Mouse (Mus musculus) limb, embryonic 15.5 days (tissue): ENCODE results near the gene Stat4. TPM values are rescaled to one million over a fixed set of nuclear protein-coding genes. Genes with fewer than 3 reads are reported as not detected.

ENCODE experiments used
- ATAC-seq: fragments of 200-750 bp; cut with Nextera tagmentation; 2 replicates; pipeline ENCODE4 v1.8.0; 2017; ENCODE audit warnings: low read depth, moderate TSS enrichment; ENCODE audit not compliant: insufficient number of reproducible peaks, low FRiP score, low TSS enrichment
- H3K27ac ChIP-seq: fragments of 300-500 bp; sonication (generic); 2 replicates; pipeline ENCODE4 v1.5.1; 2015; ENCODE audit warnings: moderate library complexity, mild to moderate bottlenecking, inconsistent platforms
- H3K27me3 ChIP-seq: fragments of 300-500 bp; sonication (generic); 2 replicates; pipeline ENCODE4 v1.6.1; 2015; ENCODE audit warnings: inconsistent platforms
- H3K36me3 ChIP-seq: fragments of 300-500 bp; sonication (generic); 2 replicates; pipeline ENCODE4 v1.6.1; 2015; ENCODE audit warnings: inconsistent platforms
- H3K4me1 ChIP-seq: fragments of 300-500 bp; sonication (generic); 2 replicates; pipeline ENCODE4 v1.6.1; 2015; ENCODE audit warnings: inconsistent platforms
- H3K4me2 ChIP-seq: fragments of 300-500 bp; sonication (generic); 2 replicates; pipeline ENCODE4 v1.6.1; 2015; ENCODE audit warnings: mild to moderate bottlenecking, inconsistent platforms
- H3K4me3 ChIP-seq: fragments of 300-500 bp; sonication (generic); 2 replicates; pipeline ENCODE4 v1.5.1; 2015; ENCODE audit warnings: mild to moderate bottlenecking, inconsistent platforms
- H3K9ac ChIP-seq: fragments of 300-500 bp; sonication (generic); 2 replicates; pipeline ENCODE4 v1.6.1; 2015; ENCODE audit warnings: inconsistent platforms
- H3K9me3 ChIP-seq: fragments of 300-500 bp; sonication (generic); 2 replicates; pipeline ENCODE4 v1.6.1; 2016; ENCODE audit warnings: inconsistent platforms
- WGBS: fragments of 180-500 bp; shearing (Covaris S2); methylation state at CpG from one replicate; pipeline ENCODE4 v1.1.7; 2015; 5-methylcytosine and 5-hydroxymethylcytosine counted together
- polyA plus RNA-seq: library from polyadenylated mRNA; unstranded; fragments of >200 nt; fragmentation: Nextera tagmentation; extraction: Ambion mirVana; gene quantifications from 2 replicates; pipeline ENCODE4 v1.2.1, GENCODE M21; 2015

Gene Stat4
- polyA plus RNA-seq: 0.77 and 0.81 TPM in 2 replicates

DNA sequence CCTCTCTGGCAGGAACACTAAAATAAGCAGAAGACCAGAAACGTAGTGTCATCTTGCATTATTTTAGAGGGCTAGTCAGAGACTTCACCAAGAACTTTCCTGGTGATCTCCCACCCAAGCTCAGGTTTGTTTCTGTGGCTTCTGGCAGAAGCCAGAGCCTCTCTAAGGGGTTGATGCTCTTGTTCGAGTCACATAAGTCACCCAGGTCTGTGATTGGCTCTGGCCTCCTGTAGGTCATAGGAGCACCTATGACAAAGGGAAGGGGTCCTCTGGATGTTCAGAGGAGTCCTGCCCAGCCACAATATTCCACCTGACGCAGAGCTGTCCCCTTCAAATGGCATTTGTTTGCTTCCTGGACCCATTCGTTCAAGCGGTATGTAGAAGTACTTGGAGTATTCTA is at the start of gene Stat4:
TSS of gene Stat4 (plus strand) at position 301 of the 400 bp plus-strand sequence.
- no peak for ATAC-seq
- no peak within 1 kb of the TSS for H3K4me2 ChIP-seq
- H3K27me3 ChIP-seq: no peaks in the 10 kb centered on the region
- no peak within 1 kb of the TSS for H3K27ac ChIP-seq
- no peak within 1 kb of the TSS for H3K9ac ChIP-seq
- H3K4me1 ChIP-seq: no peaks in the 10 kb centered on the region
- no peaks in the 10 kb centered on the region for H3K36me3 ChIP-seq
- WGBS: 89% methylated on average over 5 of the region's 5 CpGs
- no peaks in the 10 kb centered on the region for H3K9me3 ChIP-seq
- no peak within 1 kb of the TSS for H3K4me3 ChIP-seq

DNA sequence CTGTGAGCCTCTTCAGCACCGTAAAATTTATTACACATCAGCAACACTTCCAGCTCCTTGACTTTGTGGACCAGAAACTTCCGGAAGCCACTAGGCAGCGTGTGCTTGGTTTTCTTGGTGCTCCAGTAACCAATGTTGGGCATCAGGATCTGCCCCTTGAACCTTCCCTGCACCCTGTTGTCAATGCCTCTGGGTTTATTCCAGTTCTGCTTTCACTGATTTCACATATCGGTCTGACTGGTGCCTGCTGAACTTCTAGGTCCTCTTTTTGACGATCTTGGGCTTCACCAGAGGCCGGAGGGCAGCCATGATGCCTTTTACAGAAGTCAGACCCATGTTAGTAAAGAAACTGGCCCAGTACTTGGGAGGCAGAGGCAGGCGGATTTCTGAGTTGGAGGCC is 48.6 kb upstream of the Stat4 start:
- Histone ChIP-seq H3K9ac (no peak overlapping the region), H3K4me3 (no peak overlapping the region), H3K36me3 (no peaks in the 10 kb centered on the region), H3K27me3 (no peaks in the 10 kb centered on the region), H3K4me1 (no peaks in the 10 kb centered on the region), H3K9me3 (no peaks in the 10 kb centered on the region), H3K27ac (no peak overlapping the region), H3K4me2 (no peak overlapping the region)
- ATAC-seq: no peak
- 88% methylated on average over 7 of the region's 7 CpGs for whole genome bisulfite sequencing

DNA sequence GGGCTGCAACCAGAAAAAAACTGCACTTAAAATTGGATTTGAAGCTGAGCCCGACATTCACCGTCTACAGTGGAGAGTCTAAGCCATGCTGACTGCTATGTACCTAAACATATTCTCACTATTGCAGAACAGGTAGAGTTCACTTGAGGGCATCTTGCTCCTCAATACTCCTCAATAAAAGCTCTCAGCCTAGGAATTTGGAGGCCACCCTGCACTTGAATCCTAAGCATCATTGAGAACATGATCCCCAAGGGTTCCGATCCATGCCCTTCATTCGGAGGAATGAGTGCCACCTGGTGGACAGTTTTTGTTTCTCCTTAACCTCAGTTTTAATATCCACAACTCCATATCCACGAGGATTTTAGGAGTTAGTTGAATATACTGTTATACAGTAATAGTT is 42.2 kb upstream of the Stat4 start:
- no peak for ATAC-seq
- H3K36me3 ChIP-seq: no peaks in the 10 kb centered on the region
- H3K27ac ChIP-seq: no peak overlapping the region
- WGBS: 39% methylated on average over 5 of the region's 5 CpGs
- no peak overlapping the region for H3K9ac ChIP-seq
- no peak overlapping the region for H3K4me3 ChIP-seq
- no peaks in the 10 kb centered on the region for H3K4me1 ChIP-seq
- H3K9me3 ChIP-seq: no peaks in the 10 kb centered on the region
- no peaks in the 10 kb centered on the region for H3K27me3 ChIP-seq
- no peak overlapping the region for H3K4me2 ChIP-seq

DNA sequence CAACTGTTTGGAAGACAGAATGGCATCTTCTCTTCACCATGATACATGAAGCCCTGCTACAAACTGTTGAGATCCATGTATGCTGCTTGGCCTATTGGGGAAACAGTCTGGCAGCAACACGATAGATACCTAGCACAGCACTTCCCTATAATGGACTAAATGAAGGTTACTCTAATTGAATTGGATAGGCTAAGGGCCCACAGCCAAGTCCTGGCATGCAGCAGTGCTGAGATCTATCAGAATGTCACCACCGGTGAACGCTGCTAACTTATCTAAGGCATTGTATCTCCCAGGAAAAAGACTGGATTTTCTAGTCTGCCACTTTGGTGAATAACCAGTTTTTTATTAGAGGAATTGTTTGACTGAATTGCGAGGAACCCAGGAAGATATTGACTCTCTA is 39.8 kb upstream of the Stat4 start:
- Histone ChIP-seq H3K27me3 (no peaks in the 10 kb centered on the region), H3K36me3 (no peaks in the 10 kb centered on the region), H3K27ac (no peak overlapping the region), H3K9ac (no peak overlapping the region), H3K4me3 (no peak overlapping the region), H3K4me1 (no peaks in the 10 kb centered on the region), H3K9me3 (no peaks in the 10 kb centered on the region), H3K4me2 (no peak overlapping the region)
- ATAC-seq: no peak
- 66% methylated on average over 4 of the region's 4 CpGs for WGBS

DNA sequence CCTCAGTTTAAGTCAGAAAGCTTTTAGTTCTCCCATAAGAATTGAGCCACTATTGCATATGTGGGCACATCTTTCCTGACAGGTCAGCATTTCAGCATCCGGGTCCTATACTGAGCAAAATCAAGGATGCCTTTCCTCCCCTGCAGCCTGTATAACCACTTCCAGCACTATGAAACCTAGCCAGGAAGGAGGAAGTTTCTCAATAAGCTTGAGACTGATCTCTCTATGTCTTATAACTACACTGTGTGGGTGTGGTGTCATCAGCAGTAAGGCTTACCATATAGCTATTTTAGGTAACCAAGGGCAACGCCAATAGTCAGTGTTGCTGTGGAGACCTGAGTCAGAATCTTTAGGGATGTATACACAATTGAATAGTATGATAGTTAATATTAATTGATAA is 22.3 kb upstream of the Stat4 start:
- ATAC-seq: no peak
- Histone ChIP-seq H3K4me1 (0 out of 2 replicates have a peak, but pooled peaks cover 3% of the 10 kb centered on the region), H3K4me2 (no peak overlapping the region), H3K9ac (no peak overlapping the region), H3K27me3 (no peaks in the 10 kb centered on the region), H3K9me3 (no peaks in the 10 kb centered on the region), H3K36me3 (no peaks in the 10 kb centered on the region), H3K27ac (no peak overlapping the region), H3K4me3 (no peak overlapping the region)
- WGBS: 86% methylated on average over 2 of the region's 2 CpGs

DNA sequence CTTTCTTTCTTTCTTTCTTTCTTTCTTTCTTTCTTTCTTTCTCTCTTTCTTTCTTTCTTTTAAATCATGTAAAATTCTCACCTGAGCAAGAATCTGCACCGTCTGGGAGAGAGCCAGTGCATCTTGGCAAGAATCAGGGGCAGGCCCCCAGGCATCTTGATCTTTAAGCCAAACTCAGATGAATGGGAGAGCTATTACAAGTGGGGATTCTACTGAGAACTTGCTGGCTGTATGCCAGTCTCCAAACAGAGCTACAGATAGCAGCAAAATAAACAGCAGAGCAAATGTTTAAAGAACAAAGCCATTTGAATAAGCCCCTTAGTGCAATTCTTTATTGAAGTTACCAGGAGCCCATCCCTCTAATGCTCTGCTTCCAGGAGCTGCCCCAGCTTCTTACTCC is 18.0 kb upstream of the Stat4 start:
- Histone ChIP-seq H3K4me3 (no peak overlapping the region), H3K27ac (no peak overlapping the region), H3K4me1 (0 out of 2 replicates have a peak, but pooled peaks cover 3% of the 10 kb centered on the region), H3K9me3 (no peaks in the 10 kb centered on the region), H3K9ac (no peak overlapping the region), H3K4me2 (no peak overlapping the region), H3K36me3 (no peaks in the 10 kb centered on the region), H3K27me3 (no peaks in the 10 kb centered on the region)
- WGBS: 14% methylated on average over 1 of the region's 1 CpGs
- ATAC-seq: no peak

DNA sequence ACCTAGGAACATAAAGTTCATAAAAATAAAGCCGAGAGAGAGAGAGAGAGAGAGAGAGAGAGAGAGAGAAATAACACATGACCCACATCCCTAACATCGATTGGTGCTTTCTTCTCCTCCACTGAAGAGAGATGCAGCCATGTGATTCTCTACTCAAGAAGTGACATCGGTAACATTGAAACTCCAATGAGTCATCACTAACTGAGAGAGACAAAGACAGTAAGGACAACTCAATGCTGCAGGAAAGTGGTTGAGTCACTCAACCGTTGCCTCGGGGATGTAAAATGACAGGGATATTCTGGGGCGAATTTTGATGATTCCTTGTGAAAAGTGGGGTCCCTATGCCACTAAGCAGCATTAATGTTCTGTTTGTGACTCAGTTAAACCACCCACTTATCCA is 16.8 kb upstream of the Stat4 start:
- Histone ChIP-seq H3K4me3 (no peak overlapping the region), H3K36me3 (no peaks in the 10 kb centered on the region), H3K9me3 (no peaks in the 10 kb centered on the region), H3K27ac (no peak overlapping the region), H3K4me2 (no peak overlapping the region), H3K4me1 (0 out of 2 replicates have a peak, but pooled peaks cover 3% of the 10 kb centered on the region), H3K27me3 (no peaks in the 10 kb centered on the region), H3K9ac (no peak overlapping the region)
- ATAC-seq: no peak
- WGBS: 79% methylated on average over 6 of the region's 6 CpGs

DNA sequence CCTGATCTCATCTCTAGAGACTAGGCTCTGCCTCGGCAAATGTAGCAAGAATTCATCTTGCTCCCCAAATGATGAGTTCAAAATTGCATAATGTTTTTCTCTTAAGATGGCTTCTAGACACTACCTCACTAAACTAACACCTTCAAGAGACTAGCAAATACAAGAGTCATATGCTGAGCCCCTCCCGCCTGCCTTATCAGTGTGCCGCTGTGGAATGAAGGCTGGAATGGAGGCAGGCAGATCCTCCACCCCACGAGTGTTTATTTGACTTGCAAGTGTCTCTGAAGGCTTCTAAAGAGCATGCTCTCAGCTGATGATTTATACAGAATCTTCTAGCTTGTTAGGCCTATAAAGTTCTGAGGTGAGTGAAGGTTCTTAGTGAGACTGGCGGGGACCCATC is 11.4 kb upstream of the Stat4 start:
- H3K27ac ChIP-seq: no peak overlapping the region
- no peaks in the 10 kb centered on the region for H3K27me3 ChIP-seq
- no peaks in the 10 kb centered on the region for H3K9me3 ChIP-seq
- H3K9ac ChIP-seq: no peak overlapping the region
- no peaks in the 10 kb centered on the region for H3K4me1 ChIP-seq
- no peak overlapping the region for H3K4me2 ChIP-seq
- H3K4me3 ChIP-seq: no peak overlapping the region
- WGBS: 75% methylated on average over 5 of the region's 5 CpGs
- no peaks in the 10 kb centered on the region for H3K36me3 ChIP-seq
- no peak for ATAC-seq

DNA sequence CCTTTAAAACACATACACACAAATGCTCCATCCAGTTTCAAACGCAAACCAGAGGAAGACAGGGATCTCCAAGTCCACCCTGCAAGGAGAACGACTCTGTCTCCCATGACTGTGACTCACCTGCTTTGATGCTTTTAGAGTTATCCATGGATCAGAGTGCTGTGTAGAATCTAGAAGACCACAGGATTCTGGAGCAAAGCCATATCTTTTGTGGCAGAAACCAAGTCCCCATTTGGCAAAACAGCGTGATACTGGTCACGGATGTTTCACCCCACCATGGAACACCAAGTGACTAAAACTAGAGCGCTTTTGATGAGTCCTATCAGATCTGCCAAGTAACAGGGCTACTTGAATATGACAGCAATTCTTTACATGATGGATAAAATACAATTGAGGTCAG is 7.9 kb upstream of the Stat4 start:
- Histone ChIP-seq H3K36me3 (no peaks in the 10 kb centered on the region), H3K27me3 (no peaks in the 10 kb centered on the region), H3K9me3 (no peaks in the 10 kb centered on the region), H3K4me2 (no peak overlapping the region), H3K4me3 (no peak overlapping the region), H3K9ac (no peak overlapping the region), H3K4me1 (no peaks in the 10 kb centered on the region), H3K27ac (no peak overlapping the region)
- ATAC-seq: no peak
- WGBS: 93% methylated on average over 5 of the region's 5 CpGs

DNA sequence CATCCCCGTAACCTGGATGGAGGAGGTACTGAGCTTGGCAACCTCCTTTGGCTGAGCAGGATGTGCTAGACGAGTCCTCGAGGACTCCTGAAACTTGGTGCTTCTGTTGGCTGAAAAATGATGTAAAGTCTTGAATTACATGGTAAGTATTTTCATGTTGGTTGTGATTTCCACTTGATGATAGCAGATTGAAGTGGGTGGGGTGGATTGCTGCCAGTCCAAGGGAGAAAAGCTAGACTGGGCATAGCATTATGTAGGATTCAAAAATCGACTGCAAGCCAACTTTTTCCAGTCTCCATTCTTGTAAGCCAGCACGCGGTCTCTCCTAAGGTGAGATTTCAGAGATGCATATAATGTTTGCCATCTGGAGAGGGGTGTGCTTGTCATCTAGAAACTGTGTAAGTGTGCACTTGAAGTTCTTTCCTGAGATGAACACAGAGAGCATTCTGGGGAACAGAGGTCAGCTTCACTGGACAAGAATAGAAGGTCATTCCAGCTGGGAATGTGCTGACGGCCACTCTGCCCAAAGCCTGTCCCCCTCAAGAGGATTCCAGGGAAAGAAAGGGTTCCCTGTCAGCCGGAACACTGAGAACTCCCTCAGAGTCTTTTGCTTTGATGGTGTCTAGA is 5.1 kb downstream of the Stat4 start:
- Histone ChIP-seq H3K27me3 (no peaks in the 10 kb centered on the region), H3K36me3 (no peaks in the 10 kb centered on the region), H3K27ac (no peak overlapping the region), H3K9ac (no peak overlapping the region), H3K4me1 (peaks cover 10% of the 10 kb centered on the region), H3K4me2 (no peak overlapping the region), H3K9me3 (no peaks in the 10 kb centered on the region), H3K4me3 (no peak overlapping the region)
- WGBS: 66% methylated on average over 8 of the region's 8 CpGs
- ATAC-seq: no peak

DNA sequence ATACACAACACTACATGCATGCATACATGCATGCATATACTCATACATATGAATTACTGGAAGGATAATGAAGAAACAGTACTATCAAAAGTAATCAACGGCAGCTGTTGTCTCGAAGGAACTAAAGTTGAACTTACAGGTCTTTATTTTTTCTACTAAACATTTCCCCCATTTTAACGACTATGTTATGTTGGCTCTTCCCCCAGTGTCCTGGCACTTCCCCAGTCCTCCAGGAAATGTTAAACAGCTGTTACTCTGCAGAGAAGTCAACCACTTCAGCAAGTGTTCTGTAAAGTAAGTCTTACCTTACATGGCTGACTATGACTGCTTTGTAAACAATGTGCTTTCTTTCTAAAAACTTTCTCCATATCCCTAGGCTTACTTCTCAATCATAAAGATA is 9.1 kb downstream of the Stat4 start:
- no peak overlapping the region for H3K4me3 ChIP-seq
- peaks cover 14% of the 10 kb centered on the region for H3K4me1 ChIP-seq
- H3K9ac ChIP-seq: no peak overlapping the region
- no peak for ATAC-seq
- H3K9me3 ChIP-seq: no peaks in the 10 kb centered on the region
- H3K4me2 ChIP-seq: no peak overlapping the region
- H3K27me3 ChIP-seq: no peaks in the 10 kb centered on the region
- no peak overlapping the region for H3K27ac ChIP-seq
- WGBS: 18% methylated on average over 3 of the region's 3 CpGs
- H3K36me3 ChIP-seq: no peaks in the 10 kb centered on the region

DNA sequence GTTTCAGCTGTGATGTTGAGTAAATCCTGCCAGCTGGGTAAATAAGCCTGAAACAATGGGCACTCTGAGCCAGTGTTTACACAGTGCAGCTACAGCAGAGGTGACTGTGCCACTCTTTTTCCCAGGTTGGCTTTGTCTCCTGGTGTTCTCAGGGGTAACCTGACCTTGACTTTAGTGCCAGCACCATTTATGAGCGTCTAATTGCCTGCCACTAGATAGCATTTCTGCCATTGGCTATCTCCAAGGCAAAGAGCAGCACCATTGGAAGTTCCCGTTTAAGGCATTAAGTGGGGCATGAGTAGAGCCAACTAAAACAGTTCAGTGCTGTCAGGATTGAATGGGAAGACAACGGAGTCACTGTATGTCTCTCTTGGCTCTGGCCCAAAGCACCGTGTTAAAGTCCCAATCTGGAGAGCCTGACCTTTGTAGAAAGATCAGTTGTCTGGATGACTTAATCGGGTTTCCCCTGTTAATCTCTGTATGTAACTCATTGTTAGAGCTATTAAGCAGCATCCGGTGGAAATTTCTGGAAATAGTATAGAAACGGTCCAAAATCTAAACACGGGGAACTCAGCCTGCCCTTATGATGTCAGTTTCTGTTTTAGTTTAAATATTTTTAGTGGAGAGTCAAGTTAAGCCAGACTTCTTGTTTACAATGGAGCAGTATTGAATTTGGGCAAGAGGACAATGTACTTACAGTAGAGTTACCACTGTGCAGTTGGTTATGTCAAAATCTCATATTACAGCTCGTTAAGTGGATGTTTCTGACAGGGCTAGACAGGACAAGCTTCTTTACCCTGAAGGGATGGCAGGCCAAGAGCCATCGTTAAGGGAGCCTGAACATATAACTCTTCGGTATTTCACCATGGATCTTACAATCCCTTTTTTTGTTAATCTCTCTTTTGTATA is 10.1 kb downstream of the Stat4 start:
- Histone ChIP-seq H3K9me3 (no peaks in the 10 kb centered on the region), H3K4me1 (peaks cover 14% of the 10 kb centered on the region), H3K36me3 (no peaks in the 10 kb centered on the region), H3K4me3 (no peak overlapping the region), H3K27me3 (no peaks in the 10 kb centered on the region), H3K27ac (peak overlapping the region; percentile 72), H3K4me2 (peak overlapping the region; percentile 3; the same call in 1 of the 2 replicates), H3K9ac (no peak overlapping the region)
- WGBS: 23% methylated on average over 11 of the region's 11 CpGs
- peak; percentile 73; the same call in 1 of the 2 replicates for ATAC-seq
